17 mouse cellular contexts compared by ENCODE assay signal in the genomic region with DNA sequence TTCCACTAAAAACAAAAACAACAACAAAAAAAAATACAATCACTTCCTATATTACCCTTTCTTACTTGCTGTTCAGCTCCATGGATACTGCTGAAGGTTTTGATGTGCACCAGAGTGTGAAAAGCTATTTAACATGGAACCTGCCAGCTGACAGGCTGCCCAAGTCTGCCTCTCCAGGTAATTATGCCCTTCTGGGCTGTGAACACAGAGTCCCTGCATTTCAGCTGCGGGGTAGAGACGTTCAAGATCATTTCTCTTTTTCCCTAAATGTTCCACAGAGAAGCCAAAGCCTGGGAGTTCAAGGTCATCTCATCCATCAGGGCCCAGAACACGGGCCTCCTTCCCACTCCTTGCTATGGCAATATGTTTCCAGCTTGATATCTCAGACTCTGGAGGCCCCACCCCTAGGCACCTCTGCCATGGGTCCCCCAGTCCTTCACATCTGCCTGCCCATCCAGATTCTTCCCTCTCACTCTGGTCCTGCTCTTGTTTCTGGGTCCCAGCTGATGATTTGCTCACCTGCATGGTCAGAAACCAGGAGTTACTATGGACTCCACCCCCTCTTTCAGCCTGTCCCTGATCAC.
DNase-seq lines count a peak whose midpoint lies in the region; ATAC-seq and TF ChIP-seq lines count a peak whose summit lies in the region.
"Had no signal": no experiment of that assay in that cellular context is flagged by ENCODE, and none has a peak within 500 bp of the region (broad histone marks: within the 10 kb centered on the region; RNA-seq: fewer than 3 reads in every experiment).

No protein-coding gene starts in this region.

- ATAC-seq in kidney, embryonic 16.5 days (ENCODE audit: low FRiP score, low TSS enrichment), result no peak; the same call in 1 of the 2 replicates
- ATAC-seq: Patski had no signal

- 52% methylated on average over 3 of the region's 3 CpGs for WGBS in kidney, embryonic 16.5 days

- no peaks in the 10 kb centered on the region for H3K4me1 ChIP-seq in kidney, embryonic 16.5 days (ENCODE audit: insufficient read depth, low read length)
- H3K4me1 ChIP-seq: midbrain, embryonic 12.5 days had no signal

- no peaks in the 10 kb centered on the region for H3K27me3 ChIP-seq in kidney, embryonic 16.5 days (ENCODE audit: insufficient read depth, low read length)
- H3K27me3 ChIP-seq: midbrain, embryonic 12.5 days had no signal

- no peak overlapping the region for H3K4me2 ChIP-seq in kidney, embryonic 16.5 days (replicated peaks; ENCODE audit: low read depth, low read length)
- H3K4me2 ChIP-seq: midbrain, embryonic 12.5 days had no signal

- no peak for TF ChIP-seq CTCF in brain, embryonic 14.5 days (IDR thresholded peaks at IDR 0.05; ENCODE audit: borderline replicate concordance, extremely low read depth, insufficient read depth, insufficient read length)

- no peak overlapping the region for H3K9ac ChIP-seq in kidney, embryonic 16.5 days (replicated peaks; ENCODE audit: low read length)
- H3K9ac ChIP-seq: midbrain, embryonic 12.5 days had no signal

- no peak overlapping the region for H3K4me3 ChIP-seq in kidney, embryonic 16.5 days (ENCODE audit: low read length)
- H3K4me3 ChIP-seq: midbrain, embryonic 12.5 days; myocyte had no signal

- H3K36me3 ChIP-seq in kidney, embryonic 16.5 days (ENCODE audit: insufficient read depth, low read length), result no peaks in the 10 kb centered on the region
- H3K36me3 ChIP-seq: midbrain, embryonic 12.5 days had no signal

- no peak overlapping the region for H3K27ac ChIP-seq in kidney, embryonic 16.5 days (ENCODE audit: low read length)
- H3K27ac ChIP-seq: midbrain, embryonic 12.5 days; stomach, postnatal 0 days had no signal

- TF ChIP-seq POLR2A in brain, embryonic 14.5 days (IDR thresholded peaks at IDR 0.05; ENCODE audit: borderline replicate concordance, extremely low read depth, insufficient read depth, insufficient read length, poor library complexity, severe bottlenecking), result no peak

- DNase-seq in cerebellum, postnatal 25 days, result peak; percentile 12 to 43
- DNase-seq in cerebellum, adult 9-10 months, result no peak
- DNase-seq in kidney, adult 18-20 months, result peak; percentile 46
- DNase-seq in brain, embryonic 14.5 days (ENCODE audit: low read depth), result peak; percentile 80
- DNase-seq in kidney, postnatal 10 days, result peak; percentile 25
- DNase-seq in MN1 (ENCODE audit: low spot score), result no peak
- DNase-seq in embryo, embryonic 11 days, result no peak
- DNase-seq: gastrocnemius, postnatal 25 days; heart, postnatal 10 days; layer of hippocampus, adult 9-11 months; lung, postnatal 4 days; thymus, postnatal 4 days had no signal

- H3K9me3 ChIP-seq in kidney, embryonic 16.5 days (ENCODE audit: low read length), result no peaks in the 10 kb centered on the region
- H3K9me3 ChIP-seq: midbrain, embryonic 12.5 days had no signal

Comparison
In these comparisons a context has a peak if more than half of its experiments do, and no peak if none do; other contexts are left out.
1. DNase-seq: peak in cerebellum, postnatal 25 days (2 of 2), kidney, adult 18-20 months (single experiment), brain, embryonic 14.5 days (single experiment) and kidney, postnatal 10 days (single experiment); none in cerebellum, adult 9-10 months (single experiment), MN1 (single experiment) and embryo, embryonic 11 days (single experiment).